Mouse (Mus musculus): ENCODE data around the gene Slc25a41.
A peak's percentile ranks its signal among the peaks of the same experiment; 100 is the strongest.

Slc25a41 gene

DNA sequence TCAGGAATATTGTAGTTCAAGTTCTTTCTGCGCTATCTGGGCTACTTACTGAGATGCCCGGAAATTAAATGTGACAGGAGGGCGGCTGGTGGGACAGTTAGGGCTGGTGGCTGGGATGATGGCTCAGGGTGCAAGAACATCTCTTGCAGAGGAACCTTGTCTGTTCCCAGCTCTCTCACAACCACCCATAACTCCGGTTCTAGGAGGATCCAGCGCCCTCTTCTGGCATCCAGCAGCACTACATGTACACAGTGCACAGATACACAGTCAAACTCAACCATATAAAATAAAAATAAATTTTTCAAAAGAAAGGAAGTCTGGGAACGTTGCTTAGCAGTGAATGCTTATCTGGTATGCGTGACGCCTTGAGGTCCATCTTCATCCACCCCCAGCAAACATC is 2.5 kb downstream of the Slc25a41 start:
- DNase-seq: no peak

DNA sequence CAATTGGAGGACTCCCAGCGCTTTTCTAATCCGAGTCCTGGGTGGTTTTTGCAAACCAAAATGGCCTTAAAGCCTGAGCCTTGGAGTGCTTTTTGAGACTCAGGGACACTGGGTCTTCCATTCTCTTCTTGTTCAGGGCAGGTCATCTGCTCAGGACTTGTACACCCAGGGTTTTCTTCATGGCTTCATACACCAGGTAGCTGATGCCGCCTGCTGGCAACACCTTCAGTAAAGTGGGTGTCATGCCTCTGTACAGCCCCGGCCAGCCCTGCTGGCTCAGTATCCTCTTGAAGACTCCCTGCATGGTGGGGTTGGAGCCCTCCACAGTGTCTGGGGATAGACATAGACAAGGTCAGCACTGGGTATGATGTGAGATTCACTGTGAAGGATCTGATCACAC is 8.6 kb downstream of the Slc25a41 start:
- no peak for DNase-seq

DNA sequence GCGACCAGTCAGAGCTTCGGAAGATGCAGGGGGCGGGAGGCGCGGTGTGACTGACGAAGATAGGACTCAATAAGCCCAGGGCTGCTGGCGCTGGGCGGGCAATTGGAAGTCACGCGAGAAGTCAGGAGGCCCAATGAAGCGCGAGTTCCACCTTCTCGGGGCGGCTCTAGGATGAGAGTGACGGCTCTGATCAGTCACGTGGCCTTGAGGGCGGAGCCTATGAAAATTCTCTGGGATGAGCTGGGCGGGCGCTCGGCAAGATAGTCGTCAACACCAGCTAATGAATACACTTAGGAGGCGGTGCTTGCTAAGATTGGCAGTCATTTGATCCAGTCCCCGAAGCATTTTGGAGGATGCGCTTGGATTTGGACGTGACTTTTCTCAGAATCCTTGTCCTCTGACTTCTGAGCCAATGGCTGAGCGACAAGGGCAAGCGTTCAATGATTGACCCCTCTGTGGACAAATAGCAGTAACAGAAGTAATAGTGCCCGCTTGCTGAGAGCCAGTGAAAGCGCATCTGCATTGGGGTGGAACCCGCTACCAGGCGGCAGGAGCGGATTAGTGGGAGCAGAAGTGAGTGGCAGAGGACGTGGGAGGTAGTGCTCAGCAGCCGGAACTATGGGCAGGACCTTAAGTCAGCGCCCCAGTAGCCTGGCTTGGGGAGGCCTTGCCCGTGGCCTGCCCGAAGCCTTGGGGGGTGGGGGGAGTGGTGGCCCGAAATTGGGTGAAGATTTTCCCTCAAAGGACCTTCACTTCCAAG is 9.6 kb downstream of the Slc25a41 start:
- DNase-seq: peak; percentile 98 to 100

DNA sequence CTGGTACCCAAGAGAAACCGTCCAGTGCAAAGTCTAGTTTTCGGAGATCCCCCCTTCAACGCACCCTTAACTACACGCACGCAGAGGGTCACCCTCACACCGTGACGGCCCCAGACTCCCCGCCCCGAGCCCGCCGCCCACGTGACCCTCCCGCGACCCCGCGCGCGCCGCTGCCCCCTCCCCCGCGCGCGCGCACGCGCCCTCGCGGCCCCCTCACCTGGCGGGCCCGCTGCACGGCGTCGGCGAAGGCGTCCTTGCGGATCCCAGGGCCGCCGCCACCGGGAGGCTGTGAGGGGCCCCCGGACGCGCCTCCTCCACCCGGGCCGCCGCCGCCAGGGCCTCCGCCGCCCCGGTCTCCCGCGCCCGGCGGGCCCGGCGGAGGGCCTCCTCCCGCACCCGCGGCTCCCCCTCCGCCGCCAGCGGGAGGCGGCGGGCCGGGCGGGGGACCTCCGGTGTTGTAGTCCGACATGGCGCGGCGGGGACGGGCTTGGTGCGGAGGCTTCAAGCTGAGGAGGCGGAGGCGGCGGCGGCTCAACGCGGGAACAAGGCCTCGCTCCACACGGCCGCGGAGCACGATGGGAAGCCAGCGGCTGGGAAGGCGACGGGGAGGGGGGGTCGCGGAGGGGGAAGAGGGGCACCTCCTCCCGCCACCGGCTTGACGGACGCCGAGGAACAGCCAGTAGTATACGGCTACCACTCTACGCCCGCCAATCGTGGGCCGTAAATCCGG is 10.4 kb downstream of the Slc25a41 start, which contains the start of gene Khsrp:
Gene Khsrp, minus strand, starts transcription at position 592 of the 730 bp plus-strand sequence.
- DNase-seq: peak; percentile 64 to 80

DNA sequence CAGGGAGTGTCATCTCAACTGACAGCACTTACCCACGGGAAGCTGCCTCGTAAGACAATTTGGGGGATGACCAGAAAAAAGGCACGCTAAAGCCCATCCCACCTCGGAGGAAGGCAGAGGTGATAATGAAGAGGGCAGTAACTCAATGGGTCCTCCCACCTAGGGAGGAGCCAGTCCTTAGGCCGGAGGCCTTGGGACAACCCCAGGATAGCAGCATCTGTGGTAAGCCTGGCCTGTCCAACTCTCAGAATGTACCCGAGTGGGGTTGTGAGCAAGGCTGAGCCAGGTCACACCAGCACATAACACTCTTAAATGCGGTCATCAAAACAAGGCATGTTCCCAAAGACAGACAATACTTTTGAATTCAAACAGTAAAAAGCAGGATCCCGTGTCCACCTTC is 11.8 kb downstream of the Slc25a41 start:
- no peak for DNase-seq

DNA sequence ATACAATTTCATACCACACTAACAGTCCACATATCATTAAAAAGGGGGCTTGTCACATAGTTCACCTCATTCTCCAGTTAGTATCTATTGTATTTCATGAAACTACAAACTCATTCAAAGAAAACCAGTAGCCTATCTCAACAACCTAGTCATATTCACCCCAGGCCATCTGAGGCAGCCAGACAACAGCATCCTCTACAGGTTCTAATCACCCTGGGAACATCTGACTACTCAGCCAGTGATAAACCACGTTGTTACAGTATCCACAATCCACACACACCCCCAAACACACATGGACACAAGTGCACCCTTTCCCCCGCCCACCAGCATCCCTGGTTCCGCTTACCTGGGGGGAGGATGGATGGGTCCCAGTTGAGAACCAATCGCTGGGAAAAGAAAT is 14.0 kb downstream of the Slc25a41 start:
- DNase-seq: no peak

DNA sequence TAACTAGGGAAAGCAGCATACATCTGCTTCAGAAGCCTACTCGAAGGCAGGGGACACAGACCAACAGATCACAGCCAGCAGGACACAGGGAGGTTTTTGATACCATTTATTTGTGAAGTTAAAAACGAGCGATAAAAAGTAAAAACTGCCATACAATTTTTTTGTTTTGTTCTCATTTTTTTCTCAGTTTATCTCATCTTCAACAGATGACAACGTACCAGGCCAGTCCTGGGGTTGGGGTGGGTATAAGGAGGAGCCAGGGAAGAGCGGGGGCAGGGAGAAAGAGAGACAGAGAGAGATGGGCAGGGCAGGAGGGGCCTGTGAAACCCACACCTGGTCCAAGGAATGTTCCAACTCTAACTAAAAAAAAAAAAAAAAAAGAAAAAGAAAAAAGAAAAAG is 20.5 kb downstream of the Slc25a41 start:
- no peak for DNase-seq

DNA sequence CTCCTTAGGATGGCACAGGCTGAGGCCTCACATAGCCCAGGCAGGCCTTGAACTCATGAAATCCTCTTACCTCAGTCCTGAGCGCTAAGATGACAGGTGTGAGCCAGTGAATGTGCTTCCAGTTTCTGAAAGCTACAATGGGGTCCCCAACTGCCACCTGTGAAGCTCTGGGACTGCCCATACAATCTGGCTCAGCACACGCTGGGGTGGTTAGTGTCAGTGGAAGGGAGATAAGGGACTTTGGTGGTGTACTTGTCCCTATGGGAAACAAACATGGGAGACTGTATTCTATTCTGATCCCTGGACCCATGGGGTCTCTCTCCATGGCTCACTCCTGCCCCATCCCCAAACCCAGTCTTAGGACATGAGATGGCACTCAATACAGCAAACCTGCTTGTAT is 21.8 kb downstream of the Slc25a41 start:
- DNase-seq: no peak

DNA sequence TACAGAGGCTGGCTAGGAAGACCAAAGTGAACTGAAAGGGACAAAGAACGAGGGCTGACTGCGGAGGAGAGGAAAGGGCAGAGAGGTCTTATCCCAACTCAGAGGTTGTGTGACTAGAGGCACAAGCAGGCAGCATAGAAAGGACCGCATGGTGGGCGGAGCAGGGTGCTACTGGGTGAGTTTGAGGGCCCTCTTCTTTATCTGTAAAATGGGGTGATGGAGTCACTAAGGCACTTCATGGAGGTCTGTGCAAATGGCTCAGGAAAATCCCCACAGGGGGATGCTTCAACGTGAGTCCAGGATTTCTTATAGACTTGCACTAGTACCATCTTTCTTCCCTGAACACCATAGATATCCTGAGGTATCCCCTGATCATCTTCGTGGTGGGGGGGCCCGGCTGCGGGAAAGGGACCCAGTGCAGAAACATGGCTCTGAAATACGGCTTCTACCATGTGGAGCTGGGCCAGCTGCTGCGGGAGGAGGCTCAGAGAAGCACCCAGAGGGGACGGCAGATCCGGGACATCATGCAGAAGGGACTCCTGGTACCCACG is 29.1 kb downstream of the Slc25a41 start:
- peak in 1 of 2 experiments; percentile 33 for DNase-seq

DNA sequence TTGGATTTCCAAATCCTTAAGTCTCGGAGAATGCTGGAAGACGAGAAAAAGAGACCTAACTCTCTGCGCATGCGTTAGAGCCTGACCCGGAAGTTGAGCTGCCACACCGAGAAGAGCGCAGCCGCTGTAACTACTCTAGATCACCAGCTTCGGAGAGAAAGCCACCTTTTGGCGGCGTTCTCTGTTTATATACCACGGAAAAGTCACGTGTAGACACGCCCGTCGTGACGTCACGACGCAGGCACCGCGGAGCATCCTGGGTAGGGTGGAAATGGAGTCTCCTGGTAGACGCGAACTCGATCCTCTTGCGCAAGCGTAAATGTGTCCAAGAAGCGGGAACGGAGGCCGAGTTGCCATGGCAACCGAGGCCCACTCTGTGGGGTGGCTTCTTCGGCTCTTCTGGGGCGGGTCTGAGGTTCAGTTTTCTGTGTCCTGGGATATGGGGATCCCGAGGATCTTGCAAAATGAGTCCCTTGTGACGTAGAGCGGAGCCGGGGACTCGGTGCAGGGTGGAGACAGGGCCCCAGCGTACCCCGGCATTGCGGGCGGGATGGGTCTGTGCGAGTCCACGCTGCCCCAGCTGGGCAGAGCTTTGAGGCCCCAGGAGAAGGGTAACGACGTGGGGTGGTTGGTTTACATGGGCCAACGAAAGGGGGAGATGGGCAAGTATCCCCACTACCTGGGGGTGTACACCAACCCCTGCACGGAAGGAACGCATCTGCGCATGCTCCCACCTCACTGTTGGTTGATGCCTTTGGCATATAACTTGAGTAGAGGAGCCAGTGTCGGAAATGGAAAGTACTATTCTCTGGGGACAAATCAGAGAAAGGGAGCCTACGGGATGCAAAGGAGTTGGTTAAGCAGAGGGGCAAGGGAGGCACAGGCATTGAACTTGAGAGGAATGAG is 30.0 kb downstream of the Slc25a41 start, which contains the start of the genes Gtf2f1 and Gm17949:
Gene Gtf2f1, minus strand, starts transcription at position 53 of the 906 bp plus-strand sequence.
Gene Gm17949, plus strand, starts transcription at position 234 of the 906 bp plus-strand sequence.
- DNase-seq: peak; percentile 90 to 92

DNA sequence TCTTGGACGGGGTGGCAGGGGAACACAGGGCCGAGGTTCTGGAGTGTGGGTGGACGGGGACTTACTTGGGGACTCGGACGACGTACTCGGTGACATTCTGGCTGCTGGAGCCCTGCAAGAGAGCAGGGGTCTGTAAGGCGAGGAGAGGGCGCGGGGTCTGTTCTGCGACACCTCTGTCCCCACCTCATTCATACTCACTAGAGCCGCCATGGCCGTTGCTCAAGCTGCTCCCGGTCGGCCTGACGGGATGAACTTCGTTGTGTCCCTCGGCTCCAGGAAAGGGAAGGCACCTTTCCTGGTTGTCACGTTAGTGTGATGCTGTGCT is 30.6 kb downstream of the Slc25a41 start:
- no peak for DNase-seq

DNA sequence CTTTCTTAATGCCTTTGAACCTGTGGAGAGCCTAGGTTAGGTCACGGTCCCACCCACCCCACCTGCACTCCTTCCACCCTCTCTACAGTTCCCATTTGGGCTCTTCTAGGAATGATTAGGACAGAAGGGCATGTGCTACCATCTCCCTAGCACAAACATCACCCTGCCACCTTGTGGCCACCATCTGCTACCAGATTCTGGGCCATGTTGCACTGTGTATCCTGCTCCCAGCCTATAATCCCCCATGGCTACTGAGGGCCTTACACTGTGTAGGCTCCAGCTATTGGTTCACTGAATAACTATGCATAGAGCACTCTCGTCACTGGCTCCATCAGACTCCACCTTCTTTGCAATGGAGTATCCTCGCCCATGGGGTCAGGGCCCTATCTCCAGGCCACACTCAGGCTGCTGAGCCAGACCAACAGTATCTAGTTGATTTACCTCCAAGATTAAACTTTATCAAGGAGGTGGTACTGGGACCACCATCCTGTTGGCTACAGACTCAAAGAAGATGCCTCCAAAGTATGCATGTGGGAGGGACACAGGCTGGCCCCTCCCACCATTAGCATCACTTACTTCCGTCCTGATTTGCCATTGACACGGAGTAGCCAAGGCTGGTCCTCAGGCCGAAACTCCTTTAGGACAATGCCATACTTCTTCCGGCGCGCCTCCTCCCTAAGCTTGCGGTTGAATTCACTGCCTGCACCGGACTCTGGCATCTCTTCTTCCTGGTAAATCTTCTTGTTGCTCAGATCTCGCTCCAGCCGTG is 34.1 kb downstream of the Slc25a41 start:
- DNase-seq: no peak

DNA sequence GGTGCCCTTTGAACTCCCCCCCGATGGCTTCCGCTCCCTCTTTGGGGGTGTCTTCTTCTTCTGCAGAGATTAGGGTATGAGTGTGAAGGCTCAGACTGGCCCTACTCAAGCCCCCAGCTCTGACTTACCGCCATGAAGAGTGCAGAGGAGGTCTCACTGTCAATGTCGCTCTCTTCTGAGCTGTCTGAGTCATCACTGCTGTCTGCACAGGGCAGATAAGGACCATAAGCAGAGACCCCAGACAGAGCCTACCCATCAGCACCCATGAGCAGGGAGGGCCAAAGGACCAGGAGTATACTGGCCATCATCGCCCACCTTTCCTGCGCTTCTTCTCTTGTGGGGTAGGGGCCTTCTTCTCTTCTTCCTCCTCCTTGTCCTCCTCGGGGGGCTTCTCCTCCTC is 37.5 kb downstream of the Slc25a41 start:
- no peak for DNase-seq

DNA sequence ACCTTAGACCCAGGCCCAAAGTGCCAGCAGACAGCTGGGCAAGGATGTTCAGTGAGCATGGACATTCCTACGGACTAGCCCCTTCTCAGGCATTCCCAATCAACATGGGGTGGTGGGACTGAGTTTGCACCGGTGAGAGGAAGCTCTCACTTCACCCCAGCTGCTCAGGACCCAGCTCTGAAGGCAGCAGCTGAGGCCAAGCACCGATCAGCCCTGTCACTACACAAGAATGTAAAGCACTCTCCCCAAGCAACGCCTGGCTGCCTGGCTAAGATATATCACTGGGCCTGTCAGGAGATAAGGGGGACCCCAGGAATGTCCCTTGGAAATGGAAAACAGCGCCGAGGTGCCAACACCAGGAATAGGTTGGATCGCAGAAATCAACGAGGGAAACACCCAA is 40.2 kb downstream of the Slc25a41 start:
- DNase-seq: no peak

DNA sequence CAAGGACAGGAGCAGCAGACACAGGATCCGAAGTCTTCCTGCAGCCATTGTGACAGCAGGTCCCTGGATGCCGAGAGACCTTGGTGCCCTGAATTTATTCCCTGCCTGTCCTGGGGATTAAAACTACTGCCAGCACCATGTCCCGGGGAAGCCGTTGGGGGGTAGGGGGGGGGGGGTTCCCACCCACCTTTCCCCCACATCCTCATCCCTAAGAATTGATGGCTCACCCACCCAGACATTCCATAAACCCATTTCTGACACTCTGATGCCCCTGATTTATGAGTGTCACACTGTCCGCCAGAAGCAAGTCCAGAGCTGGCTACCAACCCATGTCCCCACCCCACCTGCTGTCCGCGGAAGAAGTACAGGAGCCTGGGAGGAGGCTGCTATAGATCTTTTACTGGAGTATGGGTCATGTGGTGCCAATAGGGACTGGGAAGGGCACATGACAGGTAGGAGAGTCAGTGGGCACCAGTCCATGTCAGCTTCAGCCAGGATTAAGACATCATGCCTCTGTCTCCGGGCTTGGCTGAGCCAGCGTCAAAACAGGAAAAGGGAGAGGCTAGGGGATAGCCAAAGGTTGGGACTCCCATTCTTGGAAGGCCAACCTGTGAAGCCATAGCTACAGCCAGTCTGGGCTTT is 41.4 kb downstream of the Slc25a41 start, which contains the start of gene Pspn:
Gene Pspn, minus strand, starts transcription at position 51 of the 642 bp plus-strand sequence.
- DNase-seq: no peak

DNA sequence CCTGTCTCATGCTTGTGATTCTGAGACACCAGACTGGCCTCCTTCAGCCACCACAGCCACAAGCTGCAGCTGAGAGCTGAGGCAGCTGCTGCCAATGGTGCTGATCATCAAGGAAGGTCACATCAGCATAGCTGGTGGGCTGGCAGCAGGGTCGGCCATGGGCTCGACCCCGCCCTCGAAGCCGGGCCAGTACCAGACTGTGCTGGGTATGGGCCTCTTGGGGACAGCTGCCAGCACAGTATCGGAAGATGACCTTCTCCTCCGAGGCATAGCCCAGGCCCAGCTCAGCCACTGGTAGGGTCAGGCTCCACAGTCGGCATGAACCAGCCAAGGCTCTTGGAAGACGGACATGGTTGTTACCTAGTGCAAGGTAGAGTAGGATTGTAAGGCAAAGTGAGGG is 42.0 kb downstream of the Slc25a41 start:
- no peak for DNase-seq

DNA sequence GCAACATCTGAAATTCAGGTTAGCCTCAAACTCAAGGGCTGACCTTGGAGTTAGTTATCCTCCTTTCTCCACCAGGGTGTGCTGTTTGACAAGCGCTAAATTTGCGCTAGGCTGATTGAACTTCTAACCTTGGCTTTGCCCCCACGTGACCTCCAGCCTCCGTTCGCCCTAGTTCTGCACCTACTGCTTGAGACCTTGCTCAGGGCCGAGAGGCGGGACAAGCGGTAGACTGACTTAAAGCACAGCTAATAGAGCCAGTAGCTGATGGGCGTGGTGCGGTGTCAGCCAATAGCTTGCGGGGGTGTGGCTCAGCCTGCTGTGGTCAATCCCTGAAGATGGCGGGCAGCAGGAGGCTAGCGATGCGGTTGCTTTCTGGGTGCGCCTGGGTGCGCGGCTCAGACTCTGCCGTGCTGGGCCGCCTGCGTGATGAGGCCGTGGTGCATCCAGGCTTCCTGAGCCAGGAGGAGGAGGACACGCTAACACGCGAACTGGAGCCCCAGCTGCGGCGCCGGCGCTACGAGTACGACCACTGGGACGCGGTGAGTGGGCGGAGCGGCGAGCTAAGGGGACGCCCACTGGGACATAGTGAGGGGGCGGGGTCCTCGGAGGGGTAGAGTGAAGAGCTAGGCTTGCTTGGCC is 44.3 kb downstream of the Slc25a41 start, which contains the start of gene Alkbh7:
Gene Alkbh7, plus strand, starts transcription at position 311 of the 639 bp plus-strand sequence.
- peak; percentile 89 to 96 for DNase-seq

DNA sequence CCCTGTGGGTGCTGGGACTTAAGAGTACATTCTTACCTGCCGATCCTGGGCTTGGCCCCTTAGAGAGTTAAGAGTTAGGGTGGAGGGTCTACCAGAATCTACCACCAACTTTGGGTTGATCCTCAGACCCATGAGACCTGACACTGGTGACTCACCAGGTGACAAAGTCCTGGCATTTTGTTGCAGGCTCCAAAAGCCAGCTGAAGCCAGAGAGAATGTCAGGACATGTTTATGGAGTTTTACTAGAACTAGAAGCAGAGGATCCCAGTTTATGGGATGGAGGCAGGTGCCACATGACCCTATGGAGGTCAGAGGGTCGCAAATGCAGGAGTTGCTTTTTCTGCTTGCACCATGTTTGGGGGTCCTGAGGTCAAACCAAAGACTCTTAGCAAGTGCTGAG is 44.9 kb downstream of the Slc25a41 start:
- no peak for DNase-seq

DNA sequence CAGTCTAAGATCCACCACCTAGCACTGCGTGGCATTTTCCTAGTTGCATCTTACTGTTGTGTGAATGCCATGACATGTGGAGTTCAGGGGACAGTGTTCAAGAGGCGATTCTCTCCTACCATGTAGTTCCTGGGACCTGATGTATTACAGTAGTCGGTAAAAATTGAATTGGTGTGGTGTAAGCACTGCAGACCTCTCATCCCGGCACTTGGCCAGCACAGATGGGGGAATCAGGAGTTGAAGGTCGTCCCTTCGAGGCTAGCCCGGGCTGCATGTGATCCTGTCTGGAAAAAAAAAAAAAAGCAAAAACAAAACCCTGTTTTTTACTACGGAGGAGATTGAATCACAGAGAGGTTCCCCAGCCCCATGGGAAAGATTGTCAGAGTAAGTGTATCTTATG is 46.4 kb downstream of the Slc25a41 start:
- DNase-seq: no peak

DNA sequence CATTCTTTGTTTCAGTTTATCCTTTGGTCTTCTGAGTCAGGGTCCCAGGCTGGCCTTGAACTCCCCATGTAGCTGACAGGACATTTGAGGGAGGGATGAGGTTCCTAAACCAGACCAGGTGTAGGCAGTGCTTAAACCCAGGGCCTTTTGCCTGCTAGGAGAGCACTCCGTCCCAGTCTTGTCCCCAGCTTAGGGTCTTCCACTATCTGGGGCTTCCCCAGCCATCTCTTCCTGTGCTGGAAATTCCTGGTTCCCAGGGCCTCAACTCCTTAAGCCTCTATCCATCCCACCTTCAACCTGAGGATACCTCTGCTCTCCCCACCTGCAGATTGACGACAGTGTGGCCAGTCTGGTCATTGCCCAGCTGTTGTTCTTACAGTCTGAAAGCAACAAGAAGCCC is 50.5 kb downstream of the Slc25a41 start:
- DNase-seq: no peak

Measured in thymus, postnatal 36 days (tissue).